Comparison of ENCODE assay signal across 22 mouse cellular contexts in the genomic region with DNA sequence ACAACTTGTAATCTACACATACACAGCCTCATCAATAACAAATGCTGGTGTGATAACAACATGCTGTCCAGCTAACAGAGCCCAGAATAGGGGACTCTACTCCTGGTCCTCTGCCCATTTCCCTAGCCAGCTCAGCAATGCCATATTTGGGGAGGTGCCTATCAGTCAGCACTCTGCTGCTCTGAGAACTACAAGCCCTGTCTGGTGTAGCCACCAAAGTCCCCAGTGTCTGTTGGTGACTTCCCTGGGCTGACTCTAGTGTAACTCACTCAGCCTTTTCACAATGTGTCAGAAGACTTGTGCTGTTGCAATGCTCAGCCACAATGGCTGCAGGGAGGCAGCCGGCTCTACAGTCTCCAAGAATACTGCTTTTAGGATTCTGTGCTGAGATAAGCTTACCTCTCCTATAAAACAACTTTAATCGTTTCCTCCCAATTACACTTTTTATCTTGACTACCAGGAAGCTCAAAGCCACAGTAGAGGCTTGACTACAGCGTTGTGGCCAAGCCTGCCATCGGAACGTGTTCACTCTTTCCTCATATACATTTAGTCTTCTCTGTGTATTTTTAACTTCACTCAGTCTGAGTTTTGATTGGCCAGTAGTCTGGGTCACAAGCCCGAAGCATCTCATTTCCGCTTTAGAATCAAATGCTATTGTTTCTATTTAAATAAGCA.
A peak's percentile ranks its signal among the peaks of the same experiment; 100 is the strongest.
DNase-seq lines count a peak whose midpoint lies in the region; ATAC-seq and TF ChIP-seq lines count a peak whose summit lies in the region.
"Had no signal": no experiment of that assay in that cellular context is flagged by ENCODE, and none has a peak within 500 bp of the region (broad histone marks: within the 10 kb centered on the region; RNA-seq: fewer than 3 reads in every experiment).

No protein-coding gene starts in this region.

- DNase-seq in heart, adult 11 months = no peak
- DNase-seq in 416B (ENCODE audit: low read depth) (peak; percentile 89), G1E (ENCODE audit: low spot score) (peak; percentile 30)
- no peak for DNase-seq in yolk sac, embryonic 10.5 days (ENCODE audit: low spot score)
- DNase-seq in spleen, adult 18-20 months = no peak
- DNase-seq: adrenal gland, postnatal 36 days; cerebellum, adult 9-10 months; forebrain, postnatal 0 days; kidney, adult 8-10 months; kidney, postnatal 10 days; liver; right cerebral cortex, postnatal 14 days had no signal

- 0 out of 2 replicates have a peak, but pooled peaks cover 2% of the 10 kb centered on the region for H3K9me3 ChIP-seq in heart, embryonic 14.5 days (ENCODE audit: control insufficient read depth, low read length)
- H3K9me3 ChIP-seq in G1E (replicated peaks) = peaks cover 5% of the 10 kb centered on the region
- H3K9me3 ChIP-seq in midbrain, embryonic 15.5 days = no peaks in the 10 kb centered on the region
- H3K9me3 ChIP-seq: forebrain, embryonic 10.5 days; hindbrain, embryonic 15.5 days; limb, embryonic 10.5 days; liver, embryonic 15.5 days; lung, embryonic 15.5 days; midbrain, embryonic 12.5 days; neural tube, embryonic 12.5 days had no signal

- H3K27ac ChIP-seq in heart, embryonic 14.5 days (replicated peaks in 1 of 2; ENCODE audit: control insufficient read depth in 1 of 2, insufficient read depth in 1 of 2, low read depth in 2 of 2, low read length in 2 of 2) = peak overlapping the region; percentile 1 to 65; a peak in 3 of 4 replicates
- H3K27ac ChIP-seq in midbrain, embryonic 15.5 days = no peak overlapping the region
- H3K27ac ChIP-seq: forebrain, embryonic 10.5 days; hindbrain, embryonic 15.5 days; limb, embryonic 10.5 days; liver, embryonic 15.5 days; lung, embryonic 15.5 days; midbrain, embryonic 12.5 days; neural tube, embryonic 12.5 days had no signal

- WGBS in heart, embryonic 14.5 days = 69% methylated on average over 7 of the region's 7 CpGs
- WGBS in midbrain, embryonic 15.5 days = 90% methylated on average over 7 of the region's 7 CpGs

- H3K9ac ChIP-seq in heart, embryonic 14.5 days (ENCODE audit: low read length) = no peak overlapping the region
- H3K9ac ChIP-seq in midbrain, embryonic 15.5 days = no peak overlapping the region
- H3K9ac ChIP-seq: forebrain, postnatal 0 days; hindbrain, embryonic 15.5 days; liver, embryonic 15.5 days; lung, embryonic 15.5 days; midbrain, embryonic 12.5 days; neural tube, embryonic 12.5 days had no signal

- no peaks in the 10 kb centered on the region; the same call in 1 of the 2 replicates for H3K36me3 ChIP-seq in heart, embryonic 14.5 days (ENCODE audit: control insufficient read depth, insufficient read depth, low read length)
- H3K36me3 ChIP-seq in G1E (replicated peaks) = peaks cover 16% of the 10 kb centered on the region
- H3K36me3 ChIP-seq in midbrain, embryonic 15.5 days (replicated peaks) = no peaks in the 10 kb centered on the region
- H3K36me3 ChIP-seq: forebrain, embryonic 10.5 days; hindbrain, embryonic 15.5 days; liver, embryonic 15.5 days; midbrain, embryonic 12.5 days; neural tube, embryonic 12.5 days had no signal

- H3K4me3 ChIP-seq in heart, embryonic 14.5 days (ENCODE audit: control insufficient read depth in 1 of 2, insufficient read depth in 1 of 2, low read depth in 1 of 2, low read length in 2 of 2) = no peak overlapping the region
- no peak overlapping the region for H3K4me3 ChIP-seq in G1E (ENCODE audit: low read depth, low read length)
- H3K4me3 ChIP-seq in midbrain, embryonic 15.5 days = no peak overlapping the region
- H3K4me3 ChIP-seq: forebrain, embryonic 10.5 days; hindbrain, embryonic 15.5 days; limb, embryonic 10.5 days; liver, embryonic 15.5 days; lung, embryonic 15.5 days; midbrain, embryonic 12.5 days; neural tube, embryonic 12.5 days had no signal

- H3K27me3 ChIP-seq in heart, embryonic 14.5 days (ENCODE audit: control insufficient read depth, insufficient read depth, low read length) = no peaks in the 10 kb centered on the region
- no peaks in the 10 kb centered on the region for H3K27me3 ChIP-seq in G1E (ENCODE audit: insufficient read depth, low read length)
- no peaks in the 10 kb centered on the region for H3K27me3 ChIP-seq in midbrain, embryonic 15.5 days (replicated peaks)
- H3K27me3 ChIP-seq: hindbrain, embryonic 15.5 days; liver, embryonic 15.5 days; lung, embryonic 15.5 days; midbrain, embryonic 12.5 days; neural tube, embryonic 12.5 days had no signal

- ATAC-seq in heart, embryonic 14.5 days (ENCODE audit: insufficient number of reproducible peaks, insufficient read depth, low FRiP score, low read depth) = peak; percentile 31; the same call in 1 of the 2 replicates
- ATAC-seq in G1E (ENCODE audit: extremely low read depth, insufficient number of reproducible peaks, low FRiP score, poor library complexity, severe bottlenecking) = peak; percentile 58
- ATAC-seq in megakaryocyte, adult 5-6 weeks (ENCODE audit: poor library complexity, severe bottlenecking) = peak; percentile 62
- no peak for ATAC-seq in midbrain, embryonic 15.5 days (replicated peaks)
- ATAC-seq: forebrain, postnatal 0 days had no signal

- H3K4me2 ChIP-seq in heart, embryonic 14.5 days (ENCODE audit: low read length) = no peak overlapping the region
- no peak overlapping the region for H3K4me2 ChIP-seq in midbrain, embryonic 15.5 days
- H3K4me2 ChIP-seq: hindbrain, embryonic 15.5 days; liver, embryonic 15.5 days; lung, embryonic 15.5 days; midbrain, embryonic 12.5 days; neural tube, embryonic 12.5 days had no signal

- TF ChIP-seq CTCF in G1E (IDR thresholded peaks at IDR 0.05; ENCODE audit: low read depth, low read length) = no peak

- H3K4me1 ChIP-seq in heart, embryonic 14.5 days (ENCODE audit: control insufficient read depth in 2 of 2, insufficient read depth in 2 of 2, low read length in 2 of 2) = peaks cover 13 to 34% of the 10 kb centered on the region in 2 experiments
- peaks cover 77% of the 10 kb centered on the region for H3K4me1 ChIP-seq in G1E (ENCODE audit: insufficient read depth, low read depth, low read length)
- no peaks in the 10 kb centered on the region for H3K4me1 ChIP-seq in midbrain, embryonic 15.5 days
- H3K4me1 ChIP-seq: forebrain, embryonic 10.5 days; hindbrain, embryonic 15.5 days; limb, embryonic 10.5 days; liver, embryonic 15.5 days; lung, embryonic 15.5 days; midbrain, embryonic 12.5 days; neural tube, embryonic 12.5 days had no signal

Comparison
In these comparisons a context has a peak if more than half of its experiments do, and no peak if none do; other contexts are left out.
1. DNase-seq: peak in 416B (single experiment) and G1E (single experiment); none in heart, adult 11 months (single experiment), yolk sac, embryonic 10.5 days (single experiment) and spleen, adult 18-20 months (0 of 2).